Mouse (Mus musculus) CH12.LX (cell line): ENCODE measurements around the gene Cotl1. TPM values are rescaled to one million over a fixed set of nuclear protein-coding genes. Genes with fewer than 3 reads are reported as not detected.

ENCODE experiments used
- DNase-seq: peaks from one replicate; pipeline ENCODE4 v3.0.0-alpha.2; 2013; ENCODE audit errors: extremely low read depth
- H3K27ac ChIP-seq: 2 replicates; pipeline ENCODE4 v1.5.1; 2012; ENCODE audit warnings: low read depth, mild to moderate bottlenecking, control low read depth, moderate library complexity; ENCODE audit not compliant: insufficient read depth
- H3K27me3 ChIP-seq: replicated peaks from 2 replicates; pipeline ENCODE3; 2012; ENCODE audit warnings: inconsistent platforms
- H3K36me3 ChIP-seq, 2 experiments: replicated peaks in 1 of 2; 2 replicates each; pipeline versions ENCODE3 to v1.6.1; 2012; ENCODE audit warnings: inconsistent platforms in 1 of 2, low read length in 1 of 2, mild to moderate bottlenecking in 1 of 2, mixed read lengths in 1 of 2, moderate library complexity in 1 of 2; ENCODE audit not compliant: control insufficient read depth in 1 of 2, insufficient read depth in 1 of 2
- H3K4me1 ChIP-seq, 2 experiments: 2 replicates each; pipeline ENCODE4 v1.6.1; 2012; ENCODE audit warnings: inconsistent platforms in 1 of 2, moderate library complexity in 1 of 2; ENCODE audit not compliant: insufficient read depth in 2 of 2, control insufficient read depth in 1 of 2
- H3K4me2 ChIP-seq: 2 replicates; pipeline ENCODE4 v1.6.1; 2012; ENCODE audit warnings: low read depth, mild to moderate bottlenecking, control low read depth; ENCODE audit not compliant: poor library complexity, insufficient read depth, severe bottlenecking
- H3K4me3 ChIP-seq, 3 experiments: fragments of 150-350 bp in 1 of 3; sonication (generic) in 1 of 3; replicated peaks in 1 of 3; 2 replicates each; pipeline versions ENCODE3 to v1.5.1; 2011 to 2012; ENCODE audit warnings: low read depth in 2 of 3, low read length in 2 of 3, mild to moderate bottlenecking in 2 of 3, moderate library complexity in 2 of 3, control low read depth in 1 of 3, improper control_type of control experiment in 1 of 3, inconsistent platforms in 1 of 3, mixed read lengths in 1 of 3; ENCODE audit not compliant: poor library complexity in 1 of 3
- H3K79me2 ChIP-seq: replicated peaks from 2 replicates; pipeline ENCODE4 v1.6.1; 2012; ENCODE audit warnings: mild to moderate bottlenecking, moderate library complexity; ENCODE audit not compliant: control insufficient read depth, poor library complexity, insufficient read depth, severe bottlenecking; ENCODE audit errors: extremely low read depth
- H3K9ac ChIP-seq: 2 replicates; pipeline ENCODE4 v1.6.1; 2012; ENCODE audit warnings: low read depth, mild to moderate bottlenecking, control low read depth, moderate library complexity; ENCODE audit not compliant: insufficient read depth
- H3K9me3 ChIP-seq: replicated peaks from 2 replicates; pipeline ENCODE3; 2012; ENCODE audit warnings: low read length, inconsistent platforms, mixed read lengths
- CHD1 ChIP-seq: IDR thresholded peaks from 2 replicates; pipeline ENCODE4 v1.6.1; 2012; ENCODE audit warnings: low read depth, low read length, improper control_type of control experiment, inconsistent platforms
- CHD2 ChIP-seq: IDR thresholded peaks from 2 replicates; pipeline ENCODE4 v1.6.1; 2011; ENCODE audit warnings: low read length, improper control_type of control experiment
- EP300 ChIP-seq: IDR thresholded peaks from 2 replicates; pipeline ENCODE4 v1.6.1; 2011; ENCODE audit warnings: low read length, improper control_type of control experiment
- ETS1 ChIP-seq: conservative IDR thresholded peaks from 2 replicates; pipeline ENCODE4 v1.6.1; 2012; ENCODE audit warnings: low read depth, mild to moderate bottlenecking, inconsistent platforms, low read length, improper control_type of control experiment, moderate library complexity
- GABPA ChIP-seq: IDR thresholded peaks from 2 replicates; pipeline ENCODE4 v1.6.1; 2012; ENCODE audit warnings: low read depth, low read length, improper control_type of control experiment, inconsistent platforms; ENCODE audit not compliant: insufficient replicate concordance
- JUN ChIP-seq: IDR thresholded peaks from 2 replicates; pipeline ENCODE4 v1.6.1; 2011; ENCODE audit warnings: low read depth, mild to moderate bottlenecking, low read length, improper control_type of control experiment, moderate library complexity; ENCODE audit not compliant: insufficient read depth
- MAX ChIP-seq: IDR thresholded peaks from 2 replicates; pipeline ENCODE4 v1.6.1; 2011; ENCODE audit warnings: low read length, improper control_type of control experiment
- MAZ ChIP-seq: IDR thresholded peaks from 2 replicates; pipeline ENCODE4 v1.6.1; 2012; ENCODE audit warnings: low read depth, mild to moderate bottlenecking, inconsistent platforms, low read length, improper control_type of control experiment, moderate library complexity
- MEF2A ChIP-seq: IDR thresholded peaks from 2 replicates; pipeline ENCODE4 v1.6.1; 2014; ENCODE audit warnings: low read depth, mild to moderate bottlenecking, inconsistent platforms, low read length, improper control_type of control experiment, borderline replicate concordance
- NELFE ChIP-seq: IDR thresholded peaks from 2 replicates; pipeline ENCODE4 v1.6.1; 2011; ENCODE audit warnings: low read depth, low read length, improper control_type of control experiment
- PAX5 ChIP-seq: IDR thresholded peaks from 2 replicates; pipeline ENCODE4 v1.6.1; 2012; ENCODE audit warnings: low read length, inconsistent platforms, mixed read lengths
- POLR2AphosphoS2 ChIP-seq: IDR thresholded peaks from 2 replicates; pipeline ENCODE4 v1.6.1; 2011; ENCODE audit warnings: low read depth, low read length, improper control_type of control experiment
- RAD21 ChIP-seq: IDR thresholded peaks from 2 replicates; pipeline ENCODE4 v1.6.1; 2011; ENCODE audit warnings: low read depth, mild to moderate bottlenecking, low read length, improper control_type of control experiment, moderate library complexity
- TBP ChIP-seq: conservative IDR thresholded peaks from 2 replicates; pipeline ENCODE4 v1.6.1; 2011; ENCODE audit warnings: low read depth, low read length, improper control_type of control experiment
- UBTF ChIP-seq: IDR thresholded peaks from 2 replicates; pipeline ENCODE4 v1.6.1; 2012; ENCODE audit warnings: low read depth, mild to moderate bottlenecking, inconsistent platforms, low read length, improper control_type of control experiment, moderate library complexity
- USF2 ChIP-seq: conservative IDR thresholded peaks from 2 replicates; pipeline ENCODE4 v1.6.1; 2011; ENCODE audit warnings: low read depth, low read length, improper control_type of control experiment
- ZC3H11A ChIP-seq: IDR thresholded peaks from 2 replicates; pipeline ENCODE4 v1.6.1; 2012; ENCODE audit warnings: low read depth, mild to moderate bottlenecking, inconsistent platforms, low read length, improper control_type of control experiment
- ZKSCAN1 ChIP-seq: IDR thresholded peaks from 2 replicates; pipeline ENCODE4 v1.6.1; 2012; ENCODE audit warnings: low read depth, inconsistent platforms, low read length, improper control_type of control experiment, borderline replicate concordance
- ZMIZ1 ChIP-seq: IDR thresholded peaks from 2 replicates; pipeline ENCODE4 v1.6.1; 2012; ENCODE audit warnings: low read depth, mild to moderate bottlenecking, inconsistent platforms, low read length, improper control_type of control experiment
- ZNF384 ChIP-seq: IDR thresholded peaks from 2 replicates; pipeline ENCODE4 v1.6.1; 2012; ENCODE audit warnings: low read depth, low read length, improper control_type of control experiment, inconsistent platforms
- dilution Hi-C: fragments of 300-500 bp; cut with MboI; formaldehyde crosslinking; loops from 2 replicates; pipeline ENCODE4 v1.14.3; 2020; ENCODE audit warnings: low sequenced_read_pairs; ENCODE audit not compliant: extremely low pct_unique_long_range_greater_than_20kb, extremely low pct_ligation_motif_present
- in situ Hi-C: fragments of 300-500 bp; cut with MboI; formaldehyde crosslinking; loops from 3 replicates; pipeline ENCODE4 v1.14.3; 2019; ENCODE audit warnings: low sequenced_read_pairs, low pct_ligation_motif_present, low pct_unique_long_range_greater_than_20kb, mixed read lengths
- polyA plus RNA-seq: library from polyadenylated mRNA; unstranded; fragments of >175 nt; gene quantifications from 2 replicates; pipeline ENCODE4 v1.2.1, GENCODE M21; 2012; ENCODE audit warnings: low read depth; ENCODE audit not compliant: insufficient read length
- total RNA-seq, 2 experiments: library from RNA; depleted of rRNA; stranded (reverse); fragments of 300-350 nt in 1 of 2; fragments of >200 nt in 1 of 2; gene quantifications; 2 replicates each; pipeline ENCODE4 v1.2.3; 2012 to 2014

Cotl1 gene
- total and polyA plus RNA-seq, 3 experiments = 59.6 to 375 (median 135) TPM

DNA sequence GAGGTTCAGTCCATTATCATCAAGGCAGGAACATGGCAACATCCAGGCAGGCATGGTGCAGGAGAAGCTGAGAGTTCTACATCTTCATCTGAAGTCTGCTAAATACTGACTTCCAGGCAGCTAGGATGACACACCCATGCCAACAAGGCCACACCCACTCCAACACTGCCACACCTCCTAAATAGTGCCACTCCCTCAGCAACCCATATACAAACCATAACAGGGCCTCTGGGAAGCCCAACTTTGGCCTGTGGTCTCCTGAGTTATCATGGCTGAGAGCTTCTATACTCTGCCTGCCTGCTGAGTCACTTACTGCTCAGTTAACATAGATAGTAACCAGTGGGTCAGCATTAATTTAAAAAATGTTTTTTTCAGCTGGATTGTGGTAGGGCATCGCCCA, 32.8 kb upstream of the Cotl1 start:
- Histone ChIP-seq H3K36me3 (peaks cover 18 to 41% of the 10 kb centered on the region in 2 experiments), H3K27ac (no peak overlapping the region), H3K4me3 (no peak overlapping the region), H3K4me1 (no peaks in the 10 kb centered on the region), H3K4me2 (no peak overlapping the region), H3K9ac (no peak overlapping the region), H3K79me2 (no peaks in the 10 kb centered on the region), H3K9me3 (peaks cover 9% of the 10 kb centered on the region), H3K27me3 (no peaks in the 10 kb centered on the region)
- DNase-seq = no peak
- dilution Hi-C loops = no loop called here
- in situ Hi-C loops = no loop called here
- TF ChIP-seq TBP (no peak), CHD2 (no peak), ZNF384 (no peak), NELFE (no peak), MAZ (no peak), GABPA (no peak), EP300 (no peak), JUN (no peak), CHD1 (no peak), POLR2AphosphoS2 (no peak), MAX (no peak), MEF2A (no peak), USF2 (no peak), ZMIZ1 (no peak), ETS1 (no peak), ZC3H11A (no peak), RAD21 (no peak), PAX5 (no peak), ZKSCAN1 (no peak)

DNA sequence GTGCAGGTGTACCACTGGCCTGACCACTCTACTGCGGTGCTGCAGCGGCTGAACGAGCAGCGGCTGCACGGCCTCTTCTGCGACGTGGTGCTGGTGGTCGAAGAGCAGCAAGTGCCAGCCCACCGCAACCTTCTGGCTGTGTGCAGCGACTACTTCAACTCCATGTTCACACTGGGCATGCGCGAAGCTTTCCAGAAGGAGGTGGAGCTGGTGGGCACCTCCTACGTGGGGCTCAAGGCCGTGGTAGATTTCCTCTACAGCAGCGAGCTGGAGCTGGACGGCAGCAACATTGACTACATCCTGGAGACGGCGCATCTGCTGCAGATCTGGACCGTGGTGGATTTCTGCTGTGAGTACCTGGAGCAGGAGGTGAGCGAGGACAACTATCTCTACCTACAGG, 29.3 kb upstream of the Cotl1 start:
- TF ChIP-seq MAZ (no peak), UBTF (no peak)
- H3K79me2 ChIP-seq = no peaks in the 10 kb centered on the region
- H3K4me3 ChIP-seq = no peak overlapping the region
- H3K9ac ChIP-seq = no peak overlapping the region
- in situ Hi-C loops (no loop called here), dilution Hi-C loops (no loop called here)
- H3K4me1 ChIP-seq = no peaks in the 10 kb centered on the region
- no peak overlapping the region for H3K27ac ChIP-seq
- H3K36me3 ChIP-seq = peaks cover 18 to 42% of the 10 kb centered on the region in 2 experiments
- H3K9me3 ChIP-seq = peaks cover 9% of the 10 kb centered on the region
- H3K27me3 ChIP-seq = no peaks in the 10 kb centered on the region
- no peak for DNase-seq
- H3K4me2 ChIP-seq = no peak overlapping the region
